Mouse (Mus musculus) kidney, adult 8-10 months (tissue): Measurements from ENCODE around the gene Vmn2r53.
"Not testable (repeated sequence)": the region's sequence is repeated elsewhere in the genome, so short reads cannot be mapped to it uniquely, and the experiment has no call there.

Experiments
- DNase-seq, 2 experiments: peaks; one replicate each; pipeline ENCODE4 v3.0.0; 2022

Vmn2r53 gene

DNA sequence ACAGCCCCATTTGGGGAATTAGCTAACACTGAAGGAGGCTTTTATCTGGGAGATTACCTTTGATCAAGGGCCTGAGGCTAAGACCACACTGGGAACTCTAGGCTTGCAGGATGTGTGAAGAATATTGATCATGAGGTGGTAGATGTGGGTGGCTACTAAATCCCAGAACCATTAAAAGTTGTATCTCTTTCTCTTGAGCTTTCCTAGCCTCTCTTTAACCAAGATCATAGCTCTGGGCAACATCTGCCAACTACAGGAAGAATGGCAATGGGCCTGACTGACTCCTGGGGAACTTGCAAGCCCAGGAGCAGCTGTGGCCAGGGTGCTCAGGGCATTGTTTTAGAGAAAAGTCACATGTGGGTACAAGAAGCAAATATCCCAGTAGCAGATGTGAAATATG, at the start of gene Vmn2r53:
TSS of gene Vmn2r53 (minus strand) at position 101 of the 400 bp plus-strand sequence.
- DNase-seq, result no peak

DNA sequence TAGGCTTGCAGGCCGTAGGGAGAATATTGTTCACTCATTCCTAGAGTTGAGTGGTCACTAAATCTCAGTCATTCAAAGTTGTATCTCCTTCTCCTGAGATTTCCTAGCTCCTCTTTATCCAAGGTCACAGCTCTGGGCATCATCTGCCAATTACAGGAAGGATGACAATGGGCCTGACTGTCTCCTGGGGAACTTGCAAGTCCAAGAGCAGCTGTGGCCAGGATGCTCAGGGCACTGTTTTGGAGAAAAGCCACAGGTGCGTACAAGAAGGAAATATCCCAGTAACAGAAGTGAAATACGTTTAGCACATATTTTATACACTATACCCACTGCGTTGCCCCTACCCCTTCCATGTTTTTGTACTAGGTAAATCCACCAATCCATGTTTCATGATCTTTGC, 31.6 kb upstream of the Vmn2r53 start, which contains the start of gene Vmn2r54:
TSS of gene Vmn2r54 (minus strand) at position 101 of the 400 bp plus-strand sequence.
- not testable (repeated sequence) for DNase-seq
